In the genomic region with DNA sequence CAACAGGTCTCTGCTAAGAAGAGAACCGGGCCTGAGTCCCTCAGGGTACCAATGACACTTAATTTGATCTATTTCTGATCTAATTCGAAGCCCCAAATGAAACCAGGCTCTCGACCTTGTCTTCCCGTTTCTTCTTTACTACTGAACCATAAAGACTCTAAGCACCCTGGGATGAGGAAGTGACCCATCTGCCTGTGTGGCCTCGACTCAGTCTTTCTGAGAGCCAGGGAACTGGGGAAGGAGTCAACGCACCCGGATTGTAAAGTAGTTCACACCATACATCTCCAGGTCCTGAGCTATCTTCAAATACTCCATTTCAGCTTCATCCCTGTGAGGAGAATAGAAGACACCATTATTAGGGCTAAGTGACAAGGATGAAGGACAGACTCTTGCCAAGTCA, we compare ENCODE assay signal across 11 mouse cellular contexts. TPM values are rescaled to one million over a fixed set of nuclear protein-coding genes. Genes with fewer than 3 reads are reported as not detected.
DNase-seq lines count a peak whose midpoint lies in the region; ATAC-seq and TF ChIP-seq lines count a peak whose summit lies in the region.
"Had no signal": no experiment of that assay in that cellular context is flagged by ENCODE, and none has a peak within 500 bp of the region (broad histone marks: within the 10 kb centered on the region; RNA-seq: fewer than 3 reads in every experiment).

No protein-coding gene starts in this region.

- no peak overlapping the region for H3K9ac ChIP-seq in heart, embryonic 13.5 days
- H3K9ac ChIP-seq in heart, embryonic 12.5 days = no peak overlapping the region
- H3K9ac ChIP-seq in embryonic facial prominence, embryonic 14.5 days (ENCODE audit: low read depth, low read length) = no peak overlapping the region
- H3K9ac ChIP-seq in stomach, postnatal 0 days (ENCODE audit: low read length) = no peak overlapping the region
- H3K9ac ChIP-seq: limb, embryonic 12.5 days; lung, embryonic 14.5 days; stomach, embryonic 15.5 days had no signal

- 69% methylated on average over 7 of the region's 7 CpGs for WGBS in heart, embryonic 13.5 days
- 73% methylated on average over 7 of the region's 7 CpGs for WGBS in heart, embryonic 12.5 days
- WGBS in embryonic facial prominence, embryonic 14.5 days = 55% methylated on average over 7 of the region's 7 CpGs
- WGBS in stomach, postnatal 0 days = 82% methylated on average over 7 of the region's 7 CpGs

- H3K27ac ChIP-seq in heart, embryonic 13.5 days (replicated peaks) = peak overlapping the region; percentile 59
- H3K27ac ChIP-seq in heart, embryonic 12.5 days (ENCODE audit: poor library complexity, severe bottlenecking) = no peak overlapping the region
- H3K27ac ChIP-seq in embryonic facial prominence, embryonic 14.5 days (replicated peaks; ENCODE audit: low read depth, low read length) = peak overlapping the region; percentile 33; the same call in 1 of the 2 replicates
- H3K27ac ChIP-seq in stomach, postnatal 0 days (replicated peaks) = no peak overlapping the region
- H3K27ac ChIP-seq: stomach, embryonic 15.5 days had no signal

- ATAC-seq in heart, embryonic 13.5 days (ENCODE audit: extremely low read depth, insufficient number of reproducible peaks, low FRiP score, low TSS enrichment) = no peak
- ATAC-seq in heart, embryonic 12.5 days (ENCODE audit: insufficient number of reproducible peaks, low FRiP score) = no peak
- ATAC-seq in embryonic facial prominence, embryonic 14.5 days (ENCODE audit: low read depth) = no peak
- peak; percentile 62; the same call in 1 of the 2 replicates for ATAC-seq in megakaryocyte, adult 5-6 weeks (ENCODE audit: poor library complexity, severe bottlenecking)
- no peak for ATAC-seq in stomach, postnatal 0 days (ENCODE audit: low FRiP score, low TSS enrichment)

- no peak overlapping the region for H3K4me2 ChIP-seq in heart, embryonic 13.5 days
- H3K4me2 ChIP-seq in heart, embryonic 12.5 days = no peak overlapping the region
- H3K4me2 ChIP-seq in embryonic facial prominence, embryonic 14.5 days (ENCODE audit: low read depth, low read length) = no peak overlapping the region
- H3K4me2 ChIP-seq in stomach, postnatal 0 days (replicated peaks; ENCODE audit: low read depth) = no peak overlapping the region
- H3K4me2 ChIP-seq: limb, embryonic 12.5 days; lung, embryonic 14.5 days; stomach, embryonic 15.5 days had no signal

- TF ChIP-seq CTCF in stomach, postnatal 0 days (IDR thresholded peaks at IDR 0.05; ENCODE audit: low read depth) = no peak

- DNase-seq in A20 (ENCODE audit: low read depth, low spot score) = peak; percentile 67
- DNase-seq in embryonic facial prominence, embryonic 14.5 days (ENCODE audit: low spot score) = no peak
- DNase-seq in ovary, postnatal 10 days (ENCODE audit: low spot score) = no peak
- no peak for DNase-seq in stomach, postnatal 0 days (ENCODE audit: low spot score)
- no peak for DNase-seq in cerebellum, adult 11-12 months
- DNase-seq: lung, embryonic 14.5 days had no signal

- H3K36me3 ChIP-seq in heart, embryonic 13.5 days = peaks cover 53% of the 10 kb centered on the region
- peaks cover 39% of the 10 kb centered on the region for H3K36me3 ChIP-seq in heart, embryonic 12.5 days
- H3K36me3 ChIP-seq in embryonic facial prominence, embryonic 14.5 days (ENCODE audit: control insufficient read depth, insufficient read depth, low read length) = peaks cover 54% of the 10 kb centered on the region
- peaks cover 4% of the 10 kb centered on the region; the same call in 1 of the 2 replicates for H3K36me3 ChIP-seq in stomach, postnatal 0 days (ENCODE audit: control insufficient read depth, insufficient read depth, low read length)

- no peak overlapping the region for H3K4me3 ChIP-seq in heart, embryonic 13.5 days
- no peak overlapping the region for H3K4me3 ChIP-seq in heart, embryonic 12.5 days
- no peak overlapping the region for H3K4me3 ChIP-seq in embryonic facial prominence, embryonic 14.5 days (ENCODE audit: low read depth, low read length)
- no peak overlapping the region for H3K4me3 ChIP-seq in stomach, postnatal 0 days (ENCODE audit: low read depth, low read length)
- H3K4me3 ChIP-seq: limb, embryonic 12.5 days; stomach, embryonic 15.5 days had no signal

- no peaks in the 10 kb centered on the region for H3K27me3 ChIP-seq in heart, embryonic 13.5 days (replicated peaks)
- H3K27me3 ChIP-seq in heart, embryonic 12.5 days (replicated peaks) = no peaks in the 10 kb centered on the region
- H3K27me3 ChIP-seq in embryonic facial prominence, embryonic 14.5 days (replicated peaks; ENCODE audit: control insufficient read depth, insufficient read depth, low read length) = no peaks in the 10 kb centered on the region
- no peaks in the 10 kb centered on the region for H3K27me3 ChIP-seq in stomach, postnatal 0 days (ENCODE audit: control insufficient read depth, insufficient read depth, low read length)
- H3K27me3 ChIP-seq: limb, embryonic 12.5 days; stomach, embryonic 15.5 days had no signal

- no peak for TF ChIP-seq EP300 in stomach, postnatal 0 days (optimal IDR thresholded peaks at IDR 0.05)

- no peaks in the 10 kb centered on the region for H3K9me3 ChIP-seq in heart, embryonic 13.5 days
- no peaks in the 10 kb centered on the region for H3K9me3 ChIP-seq in heart, embryonic 12.5 days (replicated peaks)
- no peaks in the 10 kb centered on the region for H3K9me3 ChIP-seq in embryonic facial prominence, embryonic 14.5 days (ENCODE audit: control insufficient read depth, low read length)
- H3K9me3 ChIP-seq in stomach, postnatal 0 days (ENCODE audit: control insufficient read depth, low read length) = no peaks in the 10 kb centered on the region
- H3K9me3 ChIP-seq: limb, embryonic 12.5 days; stomach, embryonic 15.5 days had no signal

- H3K4me1 ChIP-seq in heart, embryonic 13.5 days = peaks cover 30% of the 10 kb centered on the region
- peaks cover 21% of the 10 kb centered on the region for H3K4me1 ChIP-seq in heart, embryonic 12.5 days (replicated peaks)
- peaks cover 6% of the 10 kb centered on the region; the same call in 1 of the 2 replicates for H3K4me1 ChIP-seq in embryonic facial prominence, embryonic 14.5 days (ENCODE audit: control insufficient read depth, insufficient read depth, low read length)
- H3K4me1 ChIP-seq in stomach, postnatal 0 days (replicated peaks; ENCODE audit: control insufficient read depth, insufficient read depth) = no peaks in the 10 kb centered on the region
- H3K4me1 ChIP-seq: stomach, embryonic 15.5 days had no signal

RNA-seq across cellular contexts. Expression of gene Nf2, which starts 45.9 kb away (rescaled TPM):
- 37.3 and 39.8 TPM in 2 replicates for polyA plus RNA-seq in heart, embryonic 13.5 days (2015; fragmentation: Nextera tagmentation; extraction: Ambion mirVana)
- polyA plus RNA-seq in heart, embryonic 12.5 days (2016; fragmentation: Nextera tagmentation; extraction: Ambion mirVana) = 50.7 and 51.7 TPM in 2 replicates
- polyA plus RNA-seq in embryonic facial prominence, embryonic 14.5 days (2014; fragmentation: Nextera tagmentation; extraction: Ambion mirVana) = 40.5 and 43.1 TPM in 2 replicates
- total RNA-seq in megakaryocyte, adult 5-6 weeks (2015) = 12.4 and 12.6 TPM in 2 replicates
- 36.7 and 55.3 TPM in 2 replicates for total RNA-seq in megakaryocyte, adult 5-6 weeks (2017)
- 18.2 and 18.7 TPM in 2 replicates for polyA plus RNA-seq in stomach, postnatal 0 days (2015; fragmentation: Nextera tagmentation; extraction: Ambion mirVana)

RNA-seq across cellular contexts. Expression of gene Cabp7, which starts 56.8 kb away (rescaled TPM):
- polyA plus RNA-seq in heart, embryonic 13.5 days (2015; fragmentation: Nextera tagmentation; extraction: Ambion mirVana) = 0.09 TPM in 1 of 2 replicates, not detected in the other
- 0.15 and 0.18 TPM in 2 replicates for polyA plus RNA-seq in heart, embryonic 12.5 days (2016; fragmentation: Nextera tagmentation; extraction: Ambion mirVana)
- 0.15 and 0.30 TPM in 2 replicates for polyA plus RNA-seq in embryonic facial prominence, embryonic 14.5 days (2014; fragmentation: Nextera tagmentation; extraction: Ambion mirVana)
- total RNA-seq in megakaryocyte, adult 5-6 weeks (2015) = not detected in 2 replicates
- total RNA-seq in megakaryocyte, adult 5-6 weeks (2017) = not detected in 2 replicates
- polyA plus RNA-seq in stomach, postnatal 0 days (2015; fragmentation: Nextera tagmentation; extraction: Ambion mirVana) = 0.12 and 0.13 TPM in 2 replicates

Comparison
In these comparisons a context has a peak if more than half of its experiments do, and no peak if none do; other contexts are left out.
1. H3K27ac ChIP-seq: peak in heart, embryonic 13.5 days (single experiment) and embryonic facial prominence, embryonic 14.5 days (single experiment); none in heart, embryonic 12.5 days (single experiment) and stomach, postnatal 0 days (single experiment).